1 mouse cellular context compared by ENCODE assay signal in the genomic region with DNA sequence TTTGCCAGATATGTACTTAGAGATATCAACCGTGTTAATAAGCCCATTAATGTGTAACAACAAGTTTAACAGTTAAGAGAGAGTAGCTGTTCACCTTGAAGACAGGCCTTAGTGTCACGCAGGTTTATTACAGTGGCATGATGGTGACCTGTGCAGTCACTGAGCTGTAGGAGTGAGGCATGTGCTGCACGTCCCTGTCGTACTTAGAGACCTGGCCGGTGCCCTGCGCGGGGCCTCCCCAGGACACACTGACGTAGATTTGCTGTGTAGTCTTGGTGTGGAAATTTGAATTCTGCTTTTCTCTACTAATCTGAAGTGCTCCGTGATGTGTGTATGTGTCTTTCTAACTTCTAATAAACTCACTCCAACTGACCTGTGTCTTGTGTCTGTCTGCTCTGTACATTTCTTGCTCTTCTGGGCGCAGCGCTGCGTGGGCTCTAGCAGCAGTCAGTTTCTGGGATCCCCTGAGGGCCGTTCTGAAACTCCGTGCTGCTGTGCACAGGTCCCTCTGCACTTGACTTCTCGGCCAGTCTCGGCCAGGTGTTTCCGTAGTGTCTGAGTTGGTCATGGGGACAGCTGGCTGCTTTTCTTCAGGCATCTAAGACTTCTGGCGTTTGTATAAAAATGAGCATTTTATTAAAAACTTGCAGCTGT.
TF ChIP-seq lines count a peak whose summit lies in the region.

No protein-coding gene starts in this region.

TF ChIP-seq in CH12.LX, 34 proteins besides CTCF, POLR2A, EP300 and RAD21 (continued from another document):
- TF ChIP-seq MXI1 (IDR thresholded peaks at IDR 0.05; ENCODE audit: low read depth, low read length) (peak; percentile 93), ELF1 (IDR thresholded peaks at IDR 0.05; ENCODE audit: low read depth, low read length) (0 out of 2 replicates have a peak, but pooled peaks have one; percentile 0), MEF2A (IDR thresholded peaks at IDR 0.05; ENCODE audit: borderline replicate concordance, low read depth, low read length) (peak; percentile 65), ZNF384 (IDR thresholded peaks at IDR 0.05; ENCODE audit: low read depth, low read length) (no peak), CHD2 (IDR thresholded peaks at IDR 0.05; ENCODE audit: low read length) (peak; percentile 72; the same call in 1 of the 2 replicates), JUN (IDR thresholded peaks at IDR 0.05; ENCODE audit: insufficient read depth, low read depth, low read length) (no peak), E2F4 (IDR thresholded peaks at IDR 0.05; ENCODE audit: insufficient replicate concordance, low read depth, low read length) (no peak), SIN3A (IDR thresholded peaks at IDR 0.05; ENCODE audit: low read length) (peak; percentile 53; the same call in 1 of the 2 replicates), RCOR1 (conservative IDR thresholded peaks at IDR 0.05; ENCODE audit: low read depth, low read length) (peak; percentile 81; the same call in 1 of the 2 replicates), POLR2AphosphoS2 (IDR thresholded peaks at IDR 0.05; ENCODE audit: low read depth, low read length) (no peak), ETS1 (conservative IDR thresholded peaks at IDR 0.05; ENCODE audit: low read depth, low read length) (peak; percentile 90), HCFC1 (IDR thresholded peaks at IDR 0.05; ENCODE audit: low read depth, low read length) (no peak), BHLHE40 (IDR thresholded peaks at IDR 0.05; ENCODE audit: low read depth, low read length) (peak; percentile 86), PAX5 (IDR thresholded peaks at IDR 0.05; ENCODE audit: low read length) (no peak), CHD1 (IDR thresholded peaks at IDR 0.05; ENCODE audit: low read depth, low read length) (peak; percentile 77; the same call in 1 of the 2 replicates), JUND (conservative IDR thresholded peaks at IDR 0.05; ENCODE audit: low read depth, low read length) (no peak), MYC (IDR thresholded peaks at IDR 0.05; ENCODE audit: low read depth, low read length) (peak; percentile 60), IRF4 (IDR thresholded peaks at IDR 0.05; ENCODE audit: low read depth, low read length) (peak; percentile 89)
